Mouse (Mus musculus) midbrain, embryonic 13.5 days (tissue): ENCODE results near the gene Jag2. TPM values are rescaled to one million over a fixed set of nuclear protein-coding genes. Genes with fewer than 3 reads are reported as not detected.
A peak's percentile ranks its signal among the peaks of the same experiment; 100 is the strongest.

ENCODE experiments used
- ATAC-seq: fragments of 200-750 bp; cut with Nextera tagmentation; 2 replicates; pipeline ENCODE4 v1.8.0; 2017; ENCODE audit warnings: mild to moderate bottlenecking, moderate TSS enrichment, moderate library complexity
- H3K27ac ChIP-seq: fragments of 300-500 bp; sonication (generic); 2 replicates; pipeline ENCODE4 v1.5.1; 2015; ENCODE audit warnings: inconsistent platforms, mild to moderate bottlenecking, moderate library complexity
- H3K27me3 ChIP-seq: fragments of 300-500 bp; sonication (generic); 2 replicates; pipeline ENCODE4 v1.6.1; 2015; ENCODE audit warnings: mild to moderate bottlenecking, inconsistent platforms
- H3K36me3 ChIP-seq: fragments of 300-500 bp; sonication (generic); 2 replicates; pipeline ENCODE4 v1.6.1; 2015; ENCODE audit warnings: mild to moderate bottlenecking, inconsistent platforms
- H3K4me1 ChIP-seq: fragments of 300-500 bp; sonication (generic); replicated peaks from 2 replicates; pipeline ENCODE4 v1.6.1; 2015; ENCODE audit warnings: inconsistent platforms
- H3K4me2 ChIP-seq: fragments of 300-500 bp; sonication (generic); replicated peaks from 2 replicates; pipeline ENCODE4 v1.6.1; 2015; ENCODE audit warnings: moderate library complexity, mild to moderate bottlenecking, inconsistent platforms
- H3K4me3 ChIP-seq: fragments of 300-500 bp; sonication (generic); replicated peaks from 2 replicates; pipeline ENCODE4 v1.5.1; 2015; ENCODE audit warnings: mild to moderate bottlenecking, inconsistent platforms
- H3K9ac ChIP-seq: fragments of 300-500 bp; sonication (generic); replicated peaks from 2 replicates; pipeline ENCODE4 v1.6.1; 2015; ENCODE audit warnings: mild to moderate bottlenecking, inconsistent platforms
- H3K9me3 ChIP-seq: fragments of 300-500 bp; sonication (generic); 2 replicates; pipeline ENCODE4 v1.6.1; 2016; ENCODE audit warnings: mild to moderate bottlenecking, inconsistent platforms
- WGBS: fragments of 180-500 bp; shearing (Covaris S2); methylation state at CpG from one replicate; pipeline ENCODE4 v1.1.7; 2015; 5-methylcytosine and 5-hydroxymethylcytosine counted together
- polyA plus RNA-seq: library from polyadenylated mRNA; unstranded; fragments of >200 nt; fragmentation: Nextera tagmentation; extraction: Ambion mirVana; gene quantifications from 2 replicates; pipeline ENCODE4 v1.2.1, GENCODE M21; 2015

Gene Jag2
- polyA plus RNA-seq, 1 experiment from 2014 or later = 10.5 TPM

- Histone ChIP-seq H3K9me3 (no peaks in the 10 kb centered on the region), H3K27ac (no peak overlapping the region), H3K36me3 (no peaks in the 10 kb centered on the region), H3K27me3 (no peaks in the 10 kb centered on the region), H3K9ac (no peak overlapping the region), H3K4me1 (peaks cover 14% of the 10 kb centered on the region), H3K4me3 (no peak overlapping the region), H3K4me2 (no peak overlapping the region)
- 80% methylated on average over 4 of the region's 4 CpGs for WGBS
- ATAC-seq = no peak
These were observed 34.6 kb downstream of the Jag2 start for GRCm38 (mm10) chr12:112894969-112895368.

DNA sequence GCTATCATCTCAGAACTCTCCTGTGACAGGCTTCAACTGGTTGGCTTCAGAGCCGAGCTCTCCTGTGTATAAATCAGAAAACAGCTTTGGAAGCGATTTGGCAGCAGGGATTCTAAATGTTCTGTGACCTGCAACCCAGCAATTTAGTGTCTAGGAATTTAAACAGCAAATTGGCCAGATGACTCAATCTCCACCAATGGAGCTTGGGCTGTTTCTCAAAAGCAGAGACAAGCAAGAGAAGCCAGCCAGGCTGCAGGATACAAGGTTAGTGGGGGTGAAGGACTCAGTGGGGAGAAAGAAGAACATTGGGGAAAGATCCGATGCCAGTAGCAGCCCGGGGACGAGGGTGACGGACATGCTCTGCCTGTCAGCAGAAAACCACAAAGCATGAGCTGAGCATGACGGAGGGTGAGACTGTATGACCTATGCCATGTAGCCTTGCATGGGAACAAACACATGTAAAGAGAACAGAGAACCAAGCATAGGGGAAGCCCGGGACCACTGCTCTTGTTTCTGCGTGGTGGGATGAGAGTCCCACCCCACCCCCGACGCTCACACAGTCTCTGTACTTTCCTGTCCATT lies 35.2 kb downstream of the Jag2 start:
- peak overlapping the region; percentile 1; the same call in 1 of the 2 replicates for H3K27ac ChIP-seq
- WGBS = 76% methylated on average over 11 of the region's 11 CpGs

GRCm38 (mm10) chr12:112885465-112885864 lies 44.1 kb downstream of the Jag2 start:
- Histone ChIP-seq H3K36me3 (no peaks in the 10 kb centered on the region), H3K27ac (no peak overlapping the region), H3K9ac (no peak overlapping the region), H3K4me3 (no peak overlapping the region), H3K4me2 (no peak overlapping the region), H3K4me1 (no peaks in the 10 kb centered on the region), H3K27me3 (no peaks in the 10 kb centered on the region), H3K9me3 (0 out of 2 replicates have a peak, but pooled peaks cover 5% of the 10 kb centered on the region)
- WGBS = 72% methylated on average over 7 of the region's 7 CpGs
- no peak for ATAC-seq

More for the DNA sequence above, 35.2 kb downstream of the Jag2 start:
- no peaks in the 10 kb centered on the region for H3K9me3 ChIP-seq
- no peaks in the 10 kb centered on the region for H3K27me3 ChIP-seq
- no peak for ATAC-seq
- H3K4me1 ChIP-seq = peaks cover 14% of the 10 kb centered on the region
- H3K4me2 ChIP-seq = no peak overlapping the region
- H3K4me3 ChIP-seq = no peak overlapping the region
- H3K9ac ChIP-seq = no peak overlapping the region
- H3K36me3 ChIP-seq = no peaks in the 10 kb centered on the region

- ATAC-seq = no peak
- Histone ChIP-seq H3K36me3 (no peaks in the 10 kb centered on the region), H3K27ac (no peak overlapping the region), H3K4me1 (peaks cover 10% of the 10 kb centered on the region), H3K9me3 (no peaks in the 10 kb centered on the region), H3K4me2 (no peak overlapping the region), H3K9ac (no peak overlapping the region), H3K4me3 (no peak overlapping the region), H3K27me3 (peaks cover 39% of the 10 kb centered on the region)
- 68% methylated on average over 6 of the region's 6 CpGs for WGBS
These were observed 48.2 kb downstream of the Jag2 start for GRCm38 (mm10) chr12:112881301-112881815.

DNA sequence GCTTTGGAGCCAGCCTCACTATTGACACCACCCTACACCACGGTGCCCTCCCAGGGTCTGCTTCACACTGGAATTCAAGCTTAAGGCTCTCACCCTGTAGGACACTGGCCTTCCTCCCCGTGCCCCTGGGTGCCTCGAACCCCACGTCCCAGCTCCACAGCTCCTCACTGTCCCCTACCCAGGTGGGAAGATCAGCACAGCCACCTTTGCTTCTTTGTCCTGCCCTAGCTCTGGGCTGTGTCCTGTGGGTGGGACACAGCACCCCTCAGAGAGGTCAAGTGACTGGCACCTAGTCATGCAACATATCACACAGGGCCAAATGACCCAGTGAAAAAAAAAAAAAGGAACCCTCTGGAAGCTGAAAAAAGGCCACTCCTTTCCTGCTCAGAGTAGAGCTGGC lies 48.9 kb downstream of the Jag2 start:
- peaks cover 46% of the 10 kb centered on the region for H3K27me3 ChIP-seq
- H3K36me3 ChIP-seq = no peaks in the 10 kb centered on the region
- H3K9me3 ChIP-seq = no peaks in the 10 kb centered on the region
- no peak for ATAC-seq
- no peak overlapping the region for H3K4me3 ChIP-seq
- no peak overlapping the region for H3K9ac ChIP-seq
- peaks cover 15% of the 10 kb centered on the region for H3K4me1 ChIP-seq
- H3K4me2 ChIP-seq = no peak overlapping the region
- 80% methylated on average over 4 of the region's 4 CpGs for WGBS
- no peak overlapping the region for H3K27ac ChIP-seq

GRCm38 (mm10) chr12:112879731-112880130 lies 49.8 kb downstream of the Jag2 start:
- ATAC-seq = no peak
- Histone ChIP-seq H3K36me3 (no peaks in the 10 kb centered on the region), H3K4me1 (peaks cover 15% of the 10 kb centered on the region), H3K4me2 (no peak overlapping the region), H3K9me3 (no peaks in the 10 kb centered on the region), H3K27ac (no peak overlapping the region), H3K4me3 (no peak overlapping the region), H3K27me3 (peaks cover 56% of the 10 kb centered on the region), H3K9ac (no peak overlapping the region)
- 87% methylated on average over 5 of the region's 5 CpGs for WGBS

DNA sequence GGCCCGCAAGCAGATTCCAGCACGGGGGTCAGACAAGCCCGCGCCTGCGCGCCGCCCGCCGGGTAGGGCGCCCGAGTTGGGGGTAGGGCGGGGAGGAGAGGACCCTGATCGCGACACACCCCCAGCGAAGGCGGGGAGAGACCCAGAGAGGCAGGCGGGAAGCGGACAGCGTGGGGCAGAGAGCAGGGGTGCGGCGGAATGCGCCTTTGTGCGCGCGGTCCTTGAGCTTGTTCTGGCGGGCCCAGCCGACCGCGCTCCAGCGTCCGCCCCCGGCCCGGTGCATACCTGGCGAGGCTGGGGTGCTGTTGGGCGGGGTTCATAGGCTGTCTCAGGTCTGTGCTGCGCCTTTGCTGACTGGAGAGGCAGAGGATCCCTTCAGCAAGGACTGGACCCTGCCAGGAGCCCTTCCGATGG lies 52.0 kb downstream of the Jag2 start:
- Histone ChIP-seq H3K4me2 (peak overlapping the region; percentile 59), H3K9me3 (no peaks in the 10 kb centered on the region), H3K4me1 (peaks cover 24% of the 10 kb centered on the region), H3K9ac (peak overlapping the region; percentile 49), H3K36me3 (no peaks in the 10 kb centered on the region), H3K27ac (no peak overlapping the region), H3K27me3 (peaks cover 77% of the 10 kb centered on the region), H3K4me3 (peak overlapping the region; percentile 37)
- no peak for ATAC-seq
- WGBS = under 1% methylated on average over 30 of the region's 37 CpGs

GRCm38 (mm10) chr12:112877073-112877576 lies 52.5 kb downstream of the Jag2 start:
- 6% methylated on average over 17 of the region's 17 CpGs for WGBS

GRCm38 (mm10) chr12:112876332-112877072 lies 53.1 kb downstream of the Jag2 start:
- ATAC-seq = no peak
- H3K36me3 ChIP-seq = no peaks in the 10 kb centered on the region
- H3K4me2 ChIP-seq = peak overlapping the region; percentile 31
- no peaks in the 10 kb centered on the region for H3K9me3 ChIP-seq
- 5% methylated on average over 28 of the region's 28 CpGs for WGBS
- peaks cover 87% of the 10 kb centered on the region for H3K27me3 ChIP-seq
- H3K27ac ChIP-seq = no peak overlapping the region
- no peak overlapping the region for H3K4me3 ChIP-seq
- H3K4me1 ChIP-seq = peaks cover 24% of the 10 kb centered on the region
- H3K9ac ChIP-seq = no peak overlapping the region

More at GRCm38 (mm10) chr12:112877073-112877576, 52.5 kb downstream of the Jag2 start:
- no peak for ATAC-seq
- H3K27ac ChIP-seq = no peak overlapping the region
- H3K9me3 ChIP-seq = no peaks in the 10 kb centered on the region
- peaks cover 81% of the 10 kb centered on the region for H3K27me3 ChIP-seq
- H3K4me3 ChIP-seq = peak overlapping the region; percentile 37
- no peaks in the 10 kb centered on the region for H3K36me3 ChIP-seq
- peaks cover 24% of the 10 kb centered on the region for H3K4me1 ChIP-seq
- peak overlapping the region; percentile 59 for H3K4me2 ChIP-seq
- no peak overlapping the region for H3K9ac ChIP-seq

DNA sequence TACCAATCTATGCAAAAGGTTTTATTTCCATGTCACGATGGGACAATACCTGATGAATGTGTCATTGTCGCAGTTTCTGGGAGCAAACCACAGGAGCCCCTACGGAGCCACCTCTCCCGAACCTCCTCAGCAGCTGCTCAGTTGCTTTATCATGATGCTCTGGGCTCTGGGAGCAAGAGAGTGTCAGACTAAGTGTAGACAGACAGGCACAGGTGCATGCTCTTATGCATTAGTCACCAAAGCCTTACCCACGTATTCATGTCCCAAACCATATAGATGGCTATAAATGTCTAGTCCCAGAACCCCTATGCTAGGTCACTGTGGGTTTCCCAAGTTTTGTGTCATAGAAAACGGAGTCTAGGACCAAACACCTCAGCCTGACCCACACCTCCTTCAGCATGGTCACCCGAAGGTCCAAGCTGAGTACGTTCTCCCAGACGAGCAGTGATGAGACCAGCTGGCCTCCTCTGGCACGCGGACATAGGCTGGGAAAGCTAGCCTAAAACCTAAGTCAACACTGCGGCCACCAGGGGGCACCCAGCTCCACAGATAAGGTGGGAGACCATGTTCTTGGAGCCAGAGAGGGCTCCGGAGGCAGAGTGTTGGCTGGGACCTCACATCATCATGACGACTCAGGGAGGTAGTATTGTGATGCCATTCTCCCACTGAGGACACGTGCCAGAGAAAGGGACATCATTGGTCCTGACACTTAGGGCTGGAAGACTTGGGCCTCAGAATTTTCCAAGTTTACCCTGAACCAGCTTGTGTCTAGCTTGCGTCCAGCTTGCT lies 54.2 kb downstream of the Jag2 start:
- no peak overlapping the region for H3K4me2 ChIP-seq
- peaks cover 24% of the 10 kb centered on the region for H3K4me1 ChIP-seq
- WGBS = 24% methylated on average over 16 of the region's 16 CpGs
- no peaks in the 10 kb centered on the region for H3K36me3 ChIP-seq
- peak; percentile 53 for ATAC-seq
- no peak overlapping the region for H3K4me3 ChIP-seq
- H3K27me3 ChIP-seq = peaks cover 98% of the 10 kb centered on the region
- H3K27ac ChIP-seq = no peak overlapping the region
- no peak overlapping the region for H3K9ac ChIP-seq
- H3K9me3 ChIP-seq = no peaks in the 10 kb centered on the region

GRCm38 (mm10) chr12:112874199-112874598 lies 55.4 kb downstream of the Jag2 start:
- Histone ChIP-seq H3K4me2 (peak overlapping the region; percentile 51), H3K4me1 (peaks cover 28% of the 10 kb centered on the region), H3K27me3 (peaks cover 89% of the 10 kb centered on the region), H3K36me3 (no peaks in the 10 kb centered on the region), H3K4me3 (peak overlapping the region; percentile 33), H3K27ac (no peak overlapping the region), H3K9me3 (no peaks in the 10 kb centered on the region), H3K9ac (peak overlapping the region; percentile 44; the same call in 1 of the 2 replicates)
- 12% methylated on average over 22 of the region's 22 CpGs for WGBS
- 0 out of 2 replicates have a peak, but pooled peaks have one; percentile 6 for ATAC-seq
